Mouse (Mus musculus): ENCODE measurements around the gene Avpi1. TPM values are rescaled to one million over a fixed set of nuclear protein-coding genes. Genes with fewer than 3 reads are reported as not detected.

The Avpi1 gene
- polyA plus RNA-seq, 1 experiment from 2014 or later, result 6.4 TPM

DNA sequence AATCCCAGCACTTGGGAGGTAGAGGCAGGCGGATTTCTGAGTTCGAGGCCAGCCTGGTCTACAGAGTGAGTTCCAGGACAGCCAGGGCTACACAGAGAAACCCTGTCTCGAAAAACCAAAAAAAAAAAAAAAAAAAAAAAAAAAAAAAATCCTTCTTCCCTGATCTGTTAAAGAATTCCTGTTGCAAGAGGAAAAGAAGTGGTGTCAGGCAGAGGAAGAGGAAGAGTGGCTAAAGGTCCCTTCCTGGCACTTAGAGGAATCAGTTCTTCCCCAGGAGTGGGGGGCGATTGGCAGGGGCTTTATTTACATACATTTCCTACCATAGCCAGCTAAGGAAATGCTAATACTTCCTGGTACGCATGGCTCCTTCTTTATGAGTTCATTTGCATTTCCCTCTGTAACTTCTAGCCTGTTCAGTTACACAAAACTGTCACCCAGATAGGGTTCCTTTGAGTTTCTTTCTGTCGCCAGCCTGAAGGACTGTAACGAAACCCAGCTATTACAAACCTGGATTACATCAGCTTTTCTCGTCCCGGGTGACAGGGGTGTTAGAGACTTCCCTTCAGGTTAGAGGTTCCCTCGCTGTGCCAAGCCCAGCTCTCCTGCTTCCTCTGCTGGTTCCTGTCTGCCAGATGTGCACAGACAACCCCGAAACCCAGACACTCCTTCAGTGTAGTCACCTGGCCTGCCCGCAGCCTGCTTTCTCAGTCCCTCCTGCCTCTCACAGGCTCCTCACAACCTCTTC lies 28.8 kb upstream of the Avpi1 start:
- Histone ChIP-seq H3K9ac (no peak overlapping the region), H3K36me3 (no peaks in the 10 kb centered on the region), H3K4me3 (no peak overlapping the region), H3K4me2 (no peak overlapping the region), H3K27ac (no peak overlapping the region), H3K9me3 (no peaks in the 10 kb centered on the region), H3K27me3 (no peaks in the 10 kb centered on the region), H3K4me1 (replicated peaks) (no peaks in the 10 kb centered on the region)
- 77% methylated on average over 11 of the region's 12 CpGs for WGBS
- no peak for ATAC-seq (ENCODE audit: low FRiP score)

DNA sequence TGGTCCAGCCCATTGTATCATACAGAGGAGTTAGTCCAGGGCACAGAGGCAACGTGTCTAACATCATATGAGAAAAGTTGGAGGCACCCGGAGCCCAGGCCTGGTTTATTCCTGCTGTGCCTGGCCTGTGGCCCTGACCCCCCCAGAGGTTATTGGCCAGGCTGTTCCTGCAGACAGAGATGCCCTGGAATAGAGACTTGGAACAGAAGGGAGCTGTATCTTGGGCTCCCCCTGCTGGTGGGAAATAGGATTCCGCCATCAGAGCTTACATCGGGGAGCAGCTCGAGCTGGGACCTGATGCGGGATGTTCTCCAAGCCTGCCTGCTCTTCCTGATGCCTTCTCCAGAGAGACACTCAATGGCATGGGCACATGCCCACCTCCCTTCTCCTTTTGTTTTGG lies 23.1 kb upstream of the Avpi1 start:
- no peak for ATAC-seq (ENCODE audit: low FRiP score)

DNA sequence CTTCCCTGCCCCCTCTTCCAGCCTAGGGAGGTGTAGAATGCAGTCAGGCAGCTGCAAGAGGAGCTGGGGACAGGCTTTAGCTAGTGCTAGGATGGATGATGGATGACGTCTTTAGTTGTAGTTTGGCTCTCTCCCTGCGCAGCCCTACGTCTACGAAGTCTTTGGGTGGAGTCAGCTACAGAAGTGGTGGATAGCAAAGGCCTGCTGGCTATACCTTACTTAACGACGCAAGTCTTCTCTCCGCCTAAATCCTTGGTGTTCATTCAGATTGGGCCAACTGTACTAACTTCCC lies 19.7 kb upstream of the Avpi1 start:
- peak overlapping the region; percentile 78 for H3K4me2 ChIP-seq
- H3K4me3 ChIP-seq, result peak overlapping the region; percentile 65
- peak; percentile 31; the same call in 1 of the 2 replicates for ATAC-seq (ENCODE audit: low FRiP score)
- no peaks in the 10 kb centered on the region for H3K36me3 ChIP-seq
- H3K9me3 ChIP-seq, result no peaks in the 10 kb centered on the region
- peaks cover 24% of the 10 kb centered on the region for H3K4me1 ChIP-seq (replicated peaks)
- WGBS, result 19% methylated on average over 7 of the region's 7 CpGs
- peak overlapping the region; percentile 79 for H3K9ac ChIP-seq
- H3K27ac ChIP-seq, result no peak overlapping the region
- peaks cover 46% of the 10 kb centered on the region for H3K27me3 ChIP-seq

More for the DNA sequence above, 23.1 kb upstream of the Avpi1 start:
- peaks cover 21% of the 10 kb centered on the region for H3K4me1 ChIP-seq (replicated peaks)
- H3K27ac ChIP-seq, result no peak overlapping the region
- H3K9ac ChIP-seq, result no peak overlapping the region
- H3K9me3 ChIP-seq, result no peaks in the 10 kb centered on the region
- peaks cover 24% of the 10 kb centered on the region for H3K27me3 ChIP-seq
- H3K4me3 ChIP-seq, result no peak overlapping the region
- H3K4me2 ChIP-seq, result no peak overlapping the region
- H3K36me3 ChIP-seq, result no peaks in the 10 kb centered on the region
- 2% methylated on average over 6 of the region's 6 CpGs for WGBS

DNA sequence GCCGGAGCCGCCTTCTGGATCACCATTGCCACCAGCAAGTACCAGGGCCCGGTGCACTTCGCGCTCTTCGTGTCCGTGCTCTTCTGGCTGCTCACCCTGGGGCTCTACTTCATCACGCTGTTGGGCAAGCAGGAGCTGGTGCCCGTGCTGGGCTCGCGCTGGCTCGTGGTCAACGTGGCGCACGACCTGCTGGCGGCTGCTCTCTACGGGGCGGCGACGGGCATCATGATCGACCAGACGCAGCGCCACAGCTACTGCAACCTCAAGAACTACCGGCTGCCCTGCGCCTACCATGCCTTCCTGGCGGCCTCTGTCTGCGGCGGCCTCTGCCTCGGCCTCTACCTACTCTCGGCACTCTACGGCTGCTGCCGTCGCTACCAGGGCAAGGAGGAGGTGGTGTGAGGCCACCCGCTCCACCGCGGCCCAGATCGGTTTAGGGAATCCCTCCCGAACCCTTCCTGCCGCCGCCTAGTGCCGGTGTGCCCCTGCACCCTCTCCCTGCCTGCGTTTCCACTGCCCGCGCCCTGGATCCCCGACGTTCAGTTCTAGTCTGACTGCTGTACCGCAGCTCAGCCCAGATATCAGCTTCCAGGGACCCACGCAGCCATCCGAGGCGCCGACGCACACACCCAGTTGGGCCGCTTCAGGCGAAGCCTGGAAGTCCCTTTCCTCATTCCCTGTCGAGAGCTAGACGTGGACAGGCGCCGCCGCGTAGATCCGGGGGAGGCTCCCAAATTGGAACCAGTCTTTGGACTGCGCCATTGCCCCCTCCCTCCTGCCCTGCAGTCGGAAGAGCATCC lies 19.1 kb upstream of the Avpi1 start:
- peak overlapping the region; percentile 48; the same call in 1 of the 2 replicates for H3K27ac ChIP-seq
- peak overlapping the region; percentile 78 for H3K4me2 ChIP-seq
- peak overlapping the region; percentile 65 for H3K4me3 ChIP-seq
- H3K9ac ChIP-seq, result peak overlapping the region; percentile 79
- peak; percentile 47 for ATAC-seq (ENCODE audit: low FRiP score)
- peaks cover 24% of the 10 kb centered on the region for H3K4me1 ChIP-seq (replicated peaks)
- WGBS, result under 1% methylated on average over 63 of the region's 63 CpGs
- no peaks in the 10 kb centered on the region for H3K36me3 ChIP-seq
- peaks cover 46% of the 10 kb centered on the region for H3K27me3 ChIP-seq
- no peaks in the 10 kb centered on the region for H3K9me3 ChIP-seq

DNA sequence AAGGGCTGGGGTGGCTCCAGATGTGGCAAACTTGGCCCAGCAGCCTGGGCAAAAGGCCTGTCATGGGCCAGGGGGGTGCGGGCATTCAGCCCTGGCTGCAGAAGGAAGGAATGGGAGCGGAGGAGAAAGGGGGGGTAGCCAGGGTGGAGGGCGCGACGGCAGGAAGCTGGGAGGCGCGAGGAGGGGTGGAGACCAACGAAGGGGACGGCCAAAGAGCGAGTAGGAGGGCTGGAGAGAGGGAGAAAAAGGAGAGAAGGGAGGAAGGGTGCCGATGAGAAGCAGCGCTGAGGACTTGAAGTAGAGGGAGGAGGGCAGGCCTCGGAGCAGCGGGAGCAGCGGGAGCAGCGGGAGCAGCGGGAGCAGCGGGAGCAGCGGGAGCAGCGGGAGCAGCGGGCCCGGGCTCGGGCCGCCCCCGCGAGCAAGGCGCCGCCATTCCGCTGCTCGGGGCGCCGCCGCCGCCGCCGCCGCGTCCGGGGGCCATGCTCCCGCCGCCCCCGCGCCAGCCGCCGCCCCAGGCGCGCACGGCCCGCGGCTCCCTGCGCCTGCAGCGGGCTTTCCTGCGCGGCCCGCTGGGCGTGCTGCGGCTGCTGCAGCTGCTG lies 18.4 kb upstream of the Avpi1 start, which contains the start of gene Marveld1:
Gene Marveld1, plus strand, starts transcription at position 231 of the 599 bp plus-strand sequence.
- H3K9ac ChIP-seq, result peak within 1 kb of the TSS; percentile 79
- H3K4me1 ChIP-seq (replicated peaks), result peaks cover 24% of the 10 kb centered on the region
- WGBS, result under 1% methylated on average over 38 of the region's 57 CpGs
- H3K27me3 ChIP-seq, result peaks cover 46% of the 10 kb centered on the region
- peak; percentile 16; the same call in 1 of the 2 replicates for ATAC-seq (ENCODE audit: low FRiP score)
- H3K9me3 ChIP-seq, result no peaks in the 10 kb centered on the region
- peak within 1 kb of the TSS; percentile 48; the same call in 1 of the 2 replicates for H3K27ac ChIP-seq
- no peaks in the 10 kb centered on the region for H3K36me3 ChIP-seq
- H3K4me3 ChIP-seq, result peak within 1 kb of the TSS; percentile 65
- H3K4me2 ChIP-seq, result peak within 1 kb of the TSS; percentile 78

DNA sequence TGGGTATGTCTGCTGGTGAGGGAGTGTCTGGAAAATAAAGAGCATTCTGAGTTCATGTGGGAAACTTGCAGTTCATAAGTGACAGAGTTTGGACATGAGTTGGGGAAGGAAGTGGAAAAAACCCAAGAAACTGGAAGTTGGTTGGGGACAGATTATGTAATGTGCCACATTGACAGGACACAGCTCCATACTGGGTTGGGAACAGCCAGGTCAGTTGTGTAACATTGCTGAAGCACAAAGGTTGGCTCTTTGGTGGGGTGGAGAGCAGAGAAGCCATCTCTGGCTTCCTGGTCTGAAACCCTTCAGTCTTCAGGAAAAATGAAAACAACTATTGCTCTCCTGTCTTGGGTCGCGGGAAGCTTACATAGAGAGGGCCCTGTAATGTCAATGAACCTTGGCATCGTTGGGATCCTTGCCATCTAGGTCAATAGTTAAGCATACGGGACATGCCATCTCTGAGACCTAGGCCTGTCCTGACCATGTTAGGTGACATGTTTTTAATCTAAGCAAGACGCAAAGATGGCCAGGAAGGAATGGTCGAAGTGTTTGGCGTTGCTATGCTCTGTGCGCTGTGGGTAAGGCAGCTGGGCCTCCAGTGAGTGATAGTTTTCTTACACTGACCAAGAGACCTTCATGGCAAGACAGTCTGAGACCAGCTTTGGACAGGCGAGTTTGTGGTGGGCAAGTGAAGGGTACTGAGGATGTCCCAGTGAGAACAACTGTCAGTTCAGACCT lies 17.6 kb upstream of the Avpi1 start:
- ATAC-seq (ENCODE audit: low FRiP score), result no peak
- WGBS, result 93% methylated on average over 9 of the region's 9 CpGs
- Histone ChIP-seq H3K27me3 (peaks cover 46% of the 10 kb centered on the region), H3K4me3 (peak overlapping the region; percentile 65; the same call in 1 of the 2 replicates), H3K9me3 (no peaks in the 10 kb centered on the region), H3K36me3 (no peaks in the 10 kb centered on the region), H3K9ac (peak overlapping the region; percentile 79; the same call in 1 of the 2 replicates), H3K4me2 (peak overlapping the region; percentile 78; the same call in 1 of the 2 replicates), H3K4me1 (replicated peaks) (peaks cover 24% of the 10 kb centered on the region), H3K27ac (no peak overlapping the region)

DNA sequence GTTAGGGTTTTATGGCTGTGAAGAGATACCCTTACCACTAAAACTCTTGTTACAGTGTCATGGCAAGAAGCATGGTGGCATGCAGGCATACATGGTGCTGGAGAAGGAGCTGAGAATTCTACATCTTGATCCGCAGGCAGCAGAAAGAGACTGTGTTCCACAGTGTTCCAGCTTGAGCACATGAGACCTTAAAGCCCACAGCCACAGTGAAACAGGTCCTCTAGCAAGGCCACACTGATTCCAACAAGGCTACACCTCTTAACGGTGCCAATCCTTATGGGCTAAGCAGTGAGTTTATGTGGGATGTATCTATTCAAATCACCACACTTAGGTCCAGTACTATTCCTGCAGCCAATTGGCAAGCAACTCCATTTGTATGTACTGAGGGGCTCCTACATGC lies 16.9 kb upstream of the Avpi1 start:
- H3K27me3 ChIP-seq, result peaks cover 46% of the 10 kb centered on the region
- no peak for ATAC-seq (ENCODE audit: low FRiP score)
- peaks cover 24% of the 10 kb centered on the region for H3K4me1 ChIP-seq (replicated peaks)
- no peak overlapping the region for H3K4me2 ChIP-seq
- no peaks in the 10 kb centered on the region for H3K36me3 ChIP-seq
- no peak overlapping the region for H3K9ac ChIP-seq
- no peak overlapping the region for H3K27ac ChIP-seq
- WGBS, result 98% methylated on average over 2 of the region's 2 CpGs
- H3K4me3 ChIP-seq, result no peak overlapping the region
- H3K9me3 ChIP-seq, result no peaks in the 10 kb centered on the region

DNA sequence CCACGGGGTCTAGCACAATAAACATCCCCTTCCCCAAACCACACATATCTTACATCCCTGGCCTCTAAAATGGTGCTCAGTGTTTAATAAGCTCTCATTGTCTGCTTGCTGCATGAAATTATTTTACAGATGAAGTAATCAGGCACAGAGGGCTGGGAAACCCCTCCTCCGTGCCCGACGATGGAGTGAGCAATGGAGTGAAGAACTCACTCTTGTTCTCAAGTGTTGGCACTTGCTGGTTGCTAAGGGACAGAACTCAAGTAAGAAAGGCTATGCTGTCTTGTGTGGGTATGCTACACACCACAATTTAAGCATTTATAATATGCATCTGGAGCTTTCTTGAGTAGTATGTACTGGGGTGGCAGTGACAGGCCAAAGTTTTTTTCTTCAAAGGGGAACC lies 16.4 kb upstream of the Avpi1 start:
- Histone ChIP-seq H3K9ac (no peak overlapping the region), H3K9me3 (no peaks in the 10 kb centered on the region), H3K4me1 (replicated peaks) (peaks cover 24% of the 10 kb centered on the region), H3K27me3 (peaks cover 46% of the 10 kb centered on the region), H3K4me2 (no peak overlapping the region), H3K4me3 (no peak overlapping the region), H3K36me3 (no peaks in the 10 kb centered on the region), H3K27ac (no peak overlapping the region)
- WGBS, result 71% methylated on average over 4 of the region's 4 CpGs
- no peak for ATAC-seq (ENCODE audit: low FRiP score)

DNA sequence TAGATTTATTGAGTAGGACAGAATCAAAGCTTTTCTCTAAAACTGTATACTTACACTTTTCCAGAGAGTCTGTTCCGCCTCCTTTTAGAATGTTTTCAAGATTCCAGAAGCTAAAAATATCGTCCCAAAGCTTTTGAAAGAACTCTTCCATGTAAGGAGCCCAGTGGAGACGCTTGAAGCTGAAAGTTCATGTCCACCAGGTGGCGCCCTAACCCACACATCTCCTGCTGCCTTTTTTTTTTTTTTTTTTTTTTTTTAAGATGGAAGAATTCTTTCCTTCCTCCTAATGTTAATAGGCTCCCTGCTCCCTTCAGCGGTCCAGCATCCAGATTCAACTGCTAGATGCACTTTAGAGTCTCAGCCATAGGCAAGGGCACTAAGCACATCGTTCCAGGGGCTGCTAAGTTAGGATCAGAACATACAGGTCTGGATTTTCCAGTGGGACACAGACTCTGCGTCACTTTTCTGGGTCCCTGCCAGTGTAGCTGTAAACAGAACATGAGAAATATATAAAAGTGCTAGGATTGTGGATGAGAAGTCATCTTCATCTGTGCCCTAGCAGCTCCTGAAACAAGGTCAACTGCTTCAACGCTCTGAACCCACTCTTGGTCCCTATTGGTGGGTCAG lies 15.8 kb upstream of the Avpi1 start:
- H3K27me3 ChIP-seq, result peaks cover 43% of the 10 kb centered on the region
- no peak overlapping the region for H3K27ac ChIP-seq
- no peak overlapping the region for H3K4me2 ChIP-seq
- WGBS, result 31% methylated on average over 8 of the region's 8 CpGs
- no peak for ATAC-seq (ENCODE audit: low FRiP score)
- no peaks in the 10 kb centered on the region for H3K9me3 ChIP-seq
- no peak overlapping the region for H3K9ac ChIP-seq
- H3K4me3 ChIP-seq, result no peak overlapping the region
- peaks cover 24% of the 10 kb centered on the region for H3K4me1 ChIP-seq (replicated peaks)
- no peaks in the 10 kb centered on the region for H3K36me3 ChIP-seq

DNA sequence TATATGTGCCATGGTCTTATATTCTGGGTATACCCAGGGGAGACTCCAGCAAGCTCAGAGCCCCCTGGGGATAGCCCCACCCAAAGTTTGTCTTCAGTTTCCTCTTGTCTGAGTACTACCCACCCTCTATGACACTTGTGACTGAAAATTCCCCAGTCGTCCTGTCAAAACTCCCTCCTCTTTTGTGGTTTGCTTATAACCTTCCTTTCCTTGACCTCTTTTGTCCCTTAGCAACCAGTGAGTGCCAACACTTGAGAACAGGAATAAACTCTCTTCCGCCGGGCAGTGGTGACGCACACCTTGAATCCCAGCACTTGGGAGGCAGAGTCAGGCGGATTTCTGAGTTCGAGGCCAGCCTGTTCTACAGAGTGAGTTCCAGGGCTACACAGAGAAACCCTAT lies 15.2 kb upstream of the Avpi1 start:
- Histone ChIP-seq H3K4me2 (no peak overlapping the region), H3K4me1 (replicated peaks) (peaks cover 22% of the 10 kb centered on the region), H3K9me3 (no peaks in the 10 kb centered on the region), H3K27me3 (peaks cover 37% of the 10 kb centered on the region), H3K9ac (no peak overlapping the region), H3K27ac (no peak overlapping the region), H3K36me3 (no peaks in the 10 kb centered on the region), H3K4me3 (no peak overlapping the region)
- WGBS, result 58% methylated on average over 6 of the region's 6 CpGs
- no peak for ATAC-seq (ENCODE audit: low FRiP score)

DNA sequence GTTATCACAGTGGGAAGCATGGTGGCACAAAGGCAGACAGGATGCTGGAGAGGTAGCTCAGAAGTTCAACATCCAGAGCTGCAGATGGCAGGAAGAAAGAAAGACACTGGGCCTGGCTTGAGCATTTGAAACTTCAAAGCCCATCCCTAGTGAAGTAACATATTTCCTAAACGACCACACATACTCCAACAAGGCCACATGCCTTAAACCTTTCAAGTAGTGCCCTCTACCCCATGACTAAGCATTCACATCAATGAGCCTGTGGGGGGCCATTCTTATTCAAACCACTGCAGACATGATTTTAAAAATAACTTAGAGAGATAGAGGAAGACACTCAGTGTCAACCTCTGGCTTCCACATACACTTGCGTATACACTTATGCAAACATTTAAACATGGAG lies 13.9 kb upstream of the Avpi1 start:
- H3K4me2 ChIP-seq, result no peak overlapping the region
- no peak overlapping the region for H3K4me3 ChIP-seq
- no peaks in the 10 kb centered on the region for H3K36me3 ChIP-seq
- no peaks in the 10 kb centered on the region for H3K9me3 ChIP-seq
- ATAC-seq (ENCODE audit: low FRiP score), result no peak
- H3K27me3 ChIP-seq, result peaks cover 24% of the 10 kb centered on the region
- no peak overlapping the region for H3K27ac ChIP-seq
- peaks cover 9% of the 10 kb centered on the region for H3K4me1 ChIP-seq (replicated peaks)
- H3K9ac ChIP-seq, result no peak overlapping the region
- WGBS, result 78% methylated on average over 2 of the region's 2 CpGs
